Mouse (Mus musculus): Measurements from ENCODE around the gene Ly6g6f. TPM values are rescaled to one million over a fixed set of nuclear protein-coding genes. Genes with fewer than 3 reads are reported as not detected.

The Ly6g6f gene
- polyA plus RNA-seq, 1 experiment from 2014 or later, result 0.13 TPM

- no peaks in the 10 kb centered on the region for H3K9me3 ChIP-seq (ENCODE audit: control insufficient read depth, low read length)
- ATAC-seq (ENCODE audit: low FRiP score, low TSS enrichment) (no peak), DNase-seq (ENCODE audit: low spot score) (no peak)
- peak within 1 kb of the TSS; percentile 52 for H3K4me2 ChIP-seq (replicated peaks; ENCODE audit: low read depth)
- no peaks in the 10 kb centered on the region for H3K36me3 ChIP-seq (ENCODE audit: control insufficient read depth, insufficient read depth, low read length)
- H3K4me3 ChIP-seq (ENCODE audit: low read depth, low read length), result peak within 1 kb of the TSS; percentile 22
- H3K4me1 ChIP-seq (replicated peaks; ENCODE audit: control insufficient read depth, insufficient read depth), result no peaks in the 10 kb centered on the region; the same call in 1 of the 2 replicates
- H3K27me3 ChIP-seq (ENCODE audit: control insufficient read depth, insufficient read depth, low read length), result no peaks in the 10 kb centered on the region
- peak within 1 kb of the TSS; percentile 84 for H3K27ac ChIP-seq (replicated peaks)
- WGBS, result 29% methylated on average over 10 of the region's 10 CpGs
- TF ChIP-seq CTCF (IDR thresholded peaks at IDR 0.05; ENCODE audit: low read depth) (no peak), EP300 (optimal IDR thresholded peaks at IDR 0.05) (no peak)
- H3K9ac ChIP-seq (ENCODE audit: low read length), result peak within 1 kb of the TSS; percentile 41
Observed at GRCm38 (mm10) chr17:35076507-35077176, 8.8 kb downstream of the Ly6g6f start, which contains the start of gene Ly6g6e. Gene Ly6g6e (plus strand): TSS chr17:35076902.

- TF ChIP-seq EP300 (optimal IDR thresholded peaks at IDR 0.05) (no peak), CTCF (IDR thresholded peaks at IDR 0.05; ENCODE audit: low read depth) (no peak)
- H3K9me3 ChIP-seq (ENCODE audit: control insufficient read depth, low read length), result no peaks in the 10 kb centered on the region
- ATAC-seq (ENCODE audit: low FRiP score, low TSS enrichment) (no peak), DNase-seq (ENCODE audit: low spot score) (no peak)
- H3K9ac ChIP-seq (ENCODE audit: low read length), result no peak overlapping the region
- H3K4me2 ChIP-seq (replicated peaks; ENCODE audit: low read depth), result no peak overlapping the region
- H3K27me3 ChIP-seq (ENCODE audit: control insufficient read depth, insufficient read depth, low read length), result no peaks in the 10 kb centered on the region
- H3K27ac ChIP-seq (replicated peaks), result no peak overlapping the region
- WGBS, result 56% methylated on average over 17 of the region's 17 CpGs
- H3K4me1 ChIP-seq (replicated peaks; ENCODE audit: control insufficient read depth, insufficient read depth), result no peaks in the 10 kb centered on the region
- no peak overlapping the region for H3K4me3 ChIP-seq (ENCODE audit: low read depth, low read length)
- no peaks in the 10 kb centered on the region for H3K36me3 ChIP-seq (ENCODE audit: control insufficient read depth, insufficient read depth, low read length)
Observed at GRCm38 (mm10) chr17:35074097-35074496, 11.3 kb downstream of the Ly6g6f start.

DNA sequence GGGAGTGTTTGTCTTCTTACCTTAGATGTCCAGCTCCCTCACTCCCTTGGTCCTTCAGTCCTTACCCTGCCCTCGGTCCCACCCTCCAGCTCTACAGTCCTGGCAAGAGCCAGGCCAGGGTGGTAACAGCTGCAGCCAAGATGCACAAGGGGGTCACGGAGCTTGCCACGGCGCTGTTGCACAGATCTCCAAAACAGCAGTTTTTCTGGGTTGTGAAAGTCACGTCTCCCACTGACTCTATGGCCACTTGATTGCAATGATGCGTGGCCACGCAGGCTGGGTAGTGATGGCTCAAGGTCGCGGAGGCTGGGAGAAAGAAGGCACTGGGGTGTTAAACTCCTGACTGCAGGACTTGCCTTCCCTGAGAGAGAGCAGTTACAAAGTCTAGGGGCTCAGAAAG, 14.0 kb downstream of the Ly6g6f start:
- H3K4me2 ChIP-seq (replicated peaks; ENCODE audit: low read depth), result no peak overlapping the region
- H3K27me3 ChIP-seq (ENCODE audit: control insufficient read depth, insufficient read depth, low read length), result no peaks in the 10 kb centered on the region
- no peaks in the 10 kb centered on the region for H3K9me3 ChIP-seq (ENCODE audit: control insufficient read depth, low read length)
- no peak overlapping the region; the same call in 1 of the 2 replicates for H3K27ac ChIP-seq (replicated peaks)
- DNase-seq (ENCODE audit: low spot score) (no peak), ATAC-seq (ENCODE audit: low FRiP score, low TSS enrichment) (no peak)
- H3K4me1 ChIP-seq (replicated peaks; ENCODE audit: control insufficient read depth, insufficient read depth), result no peaks in the 10 kb centered on the region
- H3K36me3 ChIP-seq (ENCODE audit: control insufficient read depth, insufficient read depth, low read length), result no peaks in the 10 kb centered on the region
- TF ChIP-seq EP300 (optimal IDR thresholded peaks at IDR 0.05) (no peak), CTCF (IDR thresholded peaks at IDR 0.05; ENCODE audit: low read depth) (no peak)
- WGBS, result 74% methylated on average over 9 of the region's 9 CpGs
- H3K9ac ChIP-seq (ENCODE audit: low read length), result no peak overlapping the region
- H3K4me3 ChIP-seq (ENCODE audit: low read depth, low read length), result no peak overlapping the region

GRCm38 (mm10) chr17:35070556-35071229, 14.7 kb downstream of the Ly6g6f start:
- Histone ChIP-seq H3K36me3 (ENCODE audit: control insufficient read depth, insufficient read depth, low read length) (no peaks in the 10 kb centered on the region), H3K27ac (replicated peaks) (peak overlapping the region; percentile 49; the same call in 1 of the 2 replicates), H3K27me3 (ENCODE audit: control insufficient read depth, insufficient read depth, low read length) (no peaks in the 10 kb centered on the region), H3K9me3 (ENCODE audit: control insufficient read depth, low read length) (no peaks in the 10 kb centered on the region), H3K9ac (ENCODE audit: low read length) (no peak overlapping the region), H3K4me3 (ENCODE audit: low read depth, low read length) (no peak overlapping the region), H3K4me1 (replicated peaks; ENCODE audit: control insufficient read depth, insufficient read depth) (no peaks in the 10 kb centered on the region), H3K4me2 (replicated peaks; ENCODE audit: low read depth) (no peak overlapping the region)
- DNase-seq (ENCODE audit: low spot score) (peak; percentile 68), ATAC-seq (ENCODE audit: low FRiP score, low TSS enrichment) (no peak)
- TF ChIP-seq EP300 (optimal IDR thresholded peaks at IDR 0.05) (no peak), CTCF (IDR thresholded peaks at IDR 0.05; ENCODE audit: low read depth) (peak; percentile 47)
- WGBS, result 30% methylated on average over 6 of the region's 6 CpGs

DNA sequence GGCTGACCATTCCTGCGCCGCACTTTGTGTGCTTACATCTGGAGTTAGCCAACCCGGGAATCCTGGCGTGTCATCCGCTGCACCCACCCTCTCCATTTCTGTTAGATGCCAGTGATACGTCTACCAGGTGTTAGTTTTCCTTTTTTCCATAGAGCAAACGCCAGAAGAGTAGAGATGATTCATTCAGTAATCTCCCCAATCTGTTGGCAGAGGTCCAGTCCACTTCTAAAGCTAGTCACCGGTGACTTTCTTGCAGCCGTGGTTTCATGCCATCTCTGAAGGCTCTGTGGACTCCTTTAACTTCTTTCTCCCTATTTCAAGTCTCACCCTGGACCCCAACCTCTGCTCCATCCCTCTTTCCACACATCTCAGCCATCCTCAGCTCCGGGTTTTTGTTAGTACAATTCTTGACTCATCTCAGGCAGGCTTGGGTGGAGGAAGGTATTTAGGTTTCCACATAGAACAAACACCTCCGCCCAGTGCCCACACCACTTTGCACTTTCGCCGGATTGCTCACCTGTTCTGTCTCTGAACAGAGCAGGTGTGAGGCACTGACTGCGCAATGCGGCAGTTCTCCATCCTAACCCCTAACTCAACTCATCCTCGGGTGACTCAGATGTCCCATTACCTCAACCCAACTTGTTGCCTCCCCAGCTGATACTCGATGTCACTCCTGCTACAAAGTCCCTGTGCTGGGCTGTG, 17.0 kb downstream of the Ly6g6f start:
- Histone ChIP-seq H3K4me1 (replicated peaks; ENCODE audit: control insufficient read depth, insufficient read depth) (0 out of 2 replicates have a peak, but pooled peaks cover 2% of the 10 kb centered on the region), H3K27ac (replicated peaks) (peak overlapping the region; percentile 71), H3K4me2 (replicated peaks; ENCODE audit: low read depth) (no peak overlapping the region), H3K9ac (ENCODE audit: low read length) (no peak overlapping the region), H3K4me3 (ENCODE audit: low read depth, low read length) (peak overlapping the region; percentile 6; the same call in 1 of the 2 replicates), H3K27me3 (ENCODE audit: control insufficient read depth, insufficient read depth, low read length) (no peaks in the 10 kb centered on the region), H3K36me3 (ENCODE audit: control insufficient read depth, insufficient read depth, low read length) (no peaks in the 10 kb centered on the region), H3K9me3 (ENCODE audit: control insufficient read depth, low read length) (no peaks in the 10 kb centered on the region)
- DNase-seq (ENCODE audit: low spot score) (peak; percentile 66), ATAC-seq (ENCODE audit: low FRiP score, low TSS enrichment) (peak; percentile 54)
- TF ChIP-seq CTCF (IDR thresholded peaks at IDR 0.05; ENCODE audit: low read depth) (no peak), EP300 (optimal IDR thresholded peaks at IDR 0.05) (no peak)
- WGBS, result 44% methylated on average over 17 of the region's 17 CpGs

Data from stomach, postnatal 0 days (tissue).